Mouse (Mus musculus) lung, adult 2 months (tissue): ENCODE measurements around the gene Nsd2. TPM values are rescaled to one million over a fixed set of nuclear protein-coding genes. Genes with fewer than 3 reads are reported as not detected.
"Not testable (repeated sequence)": the region's sequence is repeated elsewhere in the genome, so short reads cannot be mapped to it uniquely, and the experiment has no call there.

Source experiments
- DNase-seq: peaks from one replicate; pipeline ENCODE4 v3.0.0; 2022
- H3K4me1 ChIP-seq: fragments of 200-500 bp; 2 replicates; pipeline ENCODE4 v1.6.1; 2011; ENCODE audit warnings: low read length; ENCODE audit not compliant: control insufficient read depth, insufficient read depth
- H3K4me3 ChIP-seq: fragments of 200-500 bp; replicated peaks from 2 replicates; pipeline ENCODE3; 2011; ENCODE audit warnings: low read depth, mild to moderate bottlenecking, control low read depth, low read length; ENCODE audit errors: extremely low read depth
- CTCF ChIP-seq: fragments of 200-500 bp; IDR thresholded peaks from 2 replicates; pipeline ENCODE4 v1.5.1; 2011; ENCODE audit warnings: mild to moderate bottlenecking, low read length, control low read depth; ENCODE audit not compliant: insufficient read depth
- POLR2A ChIP-seq: fragments of 200-500 bp; IDR thresholded peaks from 2 replicates; pipeline ENCODE4 v1.6.1; 2011; ENCODE audit warnings: low read depth, mild to moderate bottlenecking, control low read depth, low read length, borderline replicate concordance; ENCODE audit errors: extremely low read depth
- WGBS: fragments of 180-500 bp; shearing (Covaris S2); methylation state at CpG from one replicate; pipeline ENCODE4 v1.1.7; 2018; 5-methylcytosine and 5-hydroxymethylcytosine counted together
- polyA plus RNA-seq: library from polyadenylated mRNA; depleted of rRNA; stranded (reverse); fragments of >200 nt; gene quantifications from 2 replicates; pipeline ENCODE4 v1.2.3, GENCODE M21; 2012

Nsd2 gene
- polyA plus RNA-seq, 1 experiment: 7.6 TPM

DNA sequence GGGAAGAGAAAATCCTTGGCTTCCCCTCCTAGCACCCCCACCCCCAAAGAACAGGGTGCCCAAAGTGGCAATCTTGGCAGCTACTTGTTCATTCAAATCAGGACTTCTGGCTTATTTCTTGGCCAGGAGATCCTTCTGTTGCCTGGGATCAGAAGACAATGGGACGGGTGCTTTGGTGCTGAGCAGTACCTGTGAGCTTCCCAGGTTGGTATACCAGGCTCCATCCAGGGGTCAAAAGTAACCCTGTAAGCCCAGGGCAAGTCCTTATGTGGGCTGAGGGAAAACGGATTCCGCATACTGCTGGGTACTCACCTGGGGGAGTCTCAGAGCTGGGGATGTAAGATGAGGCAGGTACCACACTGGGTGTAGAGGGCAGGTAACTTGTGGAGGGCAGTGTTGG lies 79.6 kb downstream of the Nsd2 start:
- no peaks in the 10 kb centered on the region for H3K4me1 ChIP-seq
- H3K4me3 ChIP-seq: no peak overlapping the region
- DNase-seq: no peak
- no peak for TF ChIP-seq CTCF
- TF ChIP-seq POLR2A: no peak
- WGBS: 90% methylated on average over 3 of the region's 3 CpGs

DNA sequence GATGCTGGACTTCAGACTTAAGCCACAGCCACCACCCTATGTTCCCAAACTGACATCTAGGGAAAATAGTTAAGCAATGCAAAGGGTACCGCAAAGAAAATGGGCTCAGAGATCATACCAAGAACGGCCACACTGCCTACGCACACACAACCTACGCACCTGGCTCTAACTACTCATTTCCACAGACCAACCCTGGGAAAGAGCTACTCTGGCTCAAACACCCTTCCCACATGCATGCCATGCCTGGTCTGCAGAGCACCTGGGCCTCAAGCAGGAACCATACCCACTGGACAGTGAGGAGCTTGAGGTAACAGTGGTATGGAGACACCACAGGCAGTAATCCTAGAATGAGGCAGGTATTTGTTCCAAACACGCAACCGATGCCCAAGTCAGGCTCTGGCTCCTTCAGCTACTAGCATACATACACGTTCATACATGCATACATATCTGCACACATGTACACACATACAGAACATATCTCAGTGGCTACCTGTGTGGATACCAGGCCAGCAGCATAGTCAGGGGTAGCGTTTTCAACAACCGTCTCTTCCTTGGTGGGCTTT lies 80.3 kb downstream of the Nsd2 start:
- H3K4me3 ChIP-seq: no peak overlapping the region
- WGBS: 96% methylated on average over 9 of the region's 9 CpGs

DNA sequence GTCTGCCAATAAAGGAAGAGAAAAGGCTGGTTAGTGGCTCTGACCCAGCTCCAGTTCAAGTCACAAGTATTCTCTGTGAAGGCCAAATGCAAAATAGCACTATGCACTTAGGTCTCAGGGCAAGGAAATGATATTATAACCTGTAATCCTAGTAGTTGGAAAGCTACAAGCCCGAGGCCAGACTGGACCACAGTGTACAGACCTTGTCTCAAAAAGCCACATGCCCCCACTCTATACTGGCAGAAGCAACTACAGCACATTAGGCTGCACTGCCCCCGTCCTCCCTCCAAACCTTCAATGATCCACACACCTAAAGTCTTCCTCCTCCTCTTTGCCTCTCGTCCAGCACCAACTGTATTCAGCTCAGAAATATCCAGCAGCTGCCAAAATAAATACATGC lies 80.8 kb downstream of the Nsd2 start:
- WGBS: 75% methylated on average over 3 of the region's 3 CpGs
- TF ChIP-seq POLR2A: no peak
- no peak for TF ChIP-seq CTCF
- Histone ChIP-seq H3K4me1 (no peaks in the 10 kb centered on the region), H3K4me3 (no peak overlapping the region)
- no peak for DNase-seq

More for the DNA sequence above, 80.3 kb downstream of the Nsd2 start:
- no peak for TF ChIP-seq CTCF
- TF ChIP-seq POLR2A: no peak
- no peak for DNase-seq
- no peaks in the 10 kb centered on the region for H3K4me1 ChIP-seq

DNA sequence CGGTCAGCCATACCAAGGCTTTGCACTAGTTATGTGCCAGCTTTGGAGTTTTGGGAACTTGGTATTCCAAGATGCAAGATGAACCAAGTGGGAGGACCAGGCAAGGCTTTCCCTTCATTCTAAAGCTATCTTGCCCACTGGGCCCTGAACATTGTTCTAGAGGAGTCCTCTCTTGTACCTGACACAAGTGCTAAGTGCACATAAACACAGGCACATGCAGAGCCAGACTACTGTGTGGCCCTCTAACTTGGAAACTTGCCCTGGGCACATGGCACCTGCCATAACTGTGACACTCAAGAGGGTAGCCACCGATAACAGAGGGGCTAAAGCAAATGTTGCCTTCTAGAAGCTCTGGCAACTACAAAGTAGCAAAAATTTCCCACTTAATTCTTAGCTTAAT lies 82.2 kb downstream of the Nsd2 start:
- no peak for DNase-seq

DNA sequence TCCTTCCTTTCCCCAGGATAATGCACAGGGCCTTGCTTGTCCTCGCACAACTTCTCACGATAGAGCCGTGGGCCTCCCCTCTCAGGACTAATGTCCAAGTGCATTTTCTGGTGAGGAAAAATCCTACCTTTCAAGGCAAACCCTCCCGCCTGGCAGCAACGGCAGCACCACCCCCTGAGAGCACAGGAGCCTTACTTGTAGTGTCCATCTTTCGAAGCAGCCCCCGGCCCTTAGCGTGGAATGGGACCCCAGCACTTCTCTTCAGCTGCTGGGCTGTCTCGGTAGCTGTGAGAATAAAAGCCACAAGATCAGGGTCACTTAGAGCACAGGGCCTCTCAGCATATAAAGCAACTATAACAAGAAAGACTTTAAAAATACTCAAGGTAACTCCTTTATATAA lies 82.7 kb downstream of the Nsd2 start:
- 89% methylated on average over 9 of the region's 9 CpGs for WGBS
- TF ChIP-seq POLR2A (no peak), CTCF (no peak)
- DNase-seq: no peak
- Histone ChIP-seq H3K4me1 (no peaks in the 10 kb centered on the region), H3K4me3 (no peak overlapping the region)

More for the DNA sequence above, 82.2 kb downstream of the Nsd2 start:
- Histone ChIP-seq H3K4me1 (no peaks in the 10 kb centered on the region), H3K4me3 (no peak overlapping the region)
- no peak for TF ChIP-seq CTCF
- no peak for TF ChIP-seq POLR2A
- WGBS: 89% methylated on average over 2 of the region's 2 CpGs

DNA sequence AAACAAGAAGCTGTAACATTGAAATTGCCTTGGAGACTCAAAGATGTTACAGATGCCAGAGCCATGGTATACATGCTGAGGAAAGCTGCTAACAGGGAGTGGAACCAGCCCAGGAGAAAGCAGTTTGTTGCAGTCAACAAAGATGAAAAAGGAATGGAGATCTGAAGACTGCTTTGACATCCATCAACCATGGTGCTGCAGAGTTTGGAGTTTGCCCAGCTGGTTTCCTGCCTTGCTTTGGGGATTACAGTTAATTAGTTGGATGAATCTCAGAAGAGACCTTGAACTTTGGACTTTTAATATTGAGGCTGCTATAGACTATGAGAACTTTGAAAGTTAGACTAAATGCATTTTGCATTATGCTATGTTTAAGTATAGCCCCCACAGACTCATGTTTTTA lies 94.5 kb downstream of the Nsd2 start:
- H3K4me1 ChIP-seq, DNase-seq, H3K4me3 ChIP-seq: not testable (repeated sequence)

DNA sequence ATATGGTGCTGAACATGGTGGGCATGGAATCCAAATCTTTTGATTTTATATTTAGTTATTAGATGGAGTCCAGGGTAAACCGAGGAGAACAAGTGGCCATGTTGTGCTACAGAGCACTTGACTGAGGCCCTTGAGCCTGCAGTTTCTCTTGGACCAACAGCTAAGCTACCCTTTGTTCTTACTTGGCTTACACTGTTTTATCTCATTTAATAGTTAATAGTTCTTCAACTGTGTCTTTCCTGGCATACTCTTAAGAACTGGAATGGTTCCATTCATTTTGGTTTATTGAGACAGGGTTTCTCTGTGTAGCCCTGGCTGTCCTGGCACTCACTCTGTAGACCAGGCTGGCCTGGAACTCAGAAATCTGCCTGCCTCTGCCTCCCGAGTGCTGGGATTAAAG lies 96.1 kb downstream of the Nsd2 start:
- H3K4me3 ChIP-seq, H3K4me1 ChIP-seq, DNase-seq: not testable (repeated sequence)
- WGBS: 92% methylated on average over 2 of the region's 2 CpGs

DNA sequence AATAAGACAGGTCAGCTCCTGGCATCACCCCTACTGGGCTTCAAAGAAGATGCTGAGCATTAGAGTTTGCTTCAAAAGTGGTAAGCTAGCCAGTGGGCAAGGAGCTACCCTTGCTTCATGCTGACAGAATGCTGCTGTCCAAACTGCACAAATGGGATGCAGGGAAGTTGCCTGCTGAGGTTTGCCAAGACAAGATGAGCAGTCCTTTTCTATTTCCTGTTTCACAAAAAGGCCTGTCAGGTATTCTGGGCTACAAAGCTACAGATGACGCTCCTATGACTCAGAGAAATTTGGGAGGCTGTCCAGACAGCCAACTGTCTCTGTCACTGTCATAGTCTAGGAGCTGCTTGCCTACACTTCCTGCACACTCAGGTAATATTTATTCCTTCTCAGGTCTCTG lies 98.9 kb downstream of the Nsd2 start:
- H3K4me1 ChIP-seq: no peaks in the 10 kb centered on the region; the same call in 1 of the 2 replicates
- no peak overlapping the region for H3K4me3 ChIP-seq
- TF ChIP-seq CTCF (no peak), POLR2A (no peak)
- 81% methylated on average over 1 of the region's 1 CpGs for WGBS
- DNase-seq: no peak

DNA sequence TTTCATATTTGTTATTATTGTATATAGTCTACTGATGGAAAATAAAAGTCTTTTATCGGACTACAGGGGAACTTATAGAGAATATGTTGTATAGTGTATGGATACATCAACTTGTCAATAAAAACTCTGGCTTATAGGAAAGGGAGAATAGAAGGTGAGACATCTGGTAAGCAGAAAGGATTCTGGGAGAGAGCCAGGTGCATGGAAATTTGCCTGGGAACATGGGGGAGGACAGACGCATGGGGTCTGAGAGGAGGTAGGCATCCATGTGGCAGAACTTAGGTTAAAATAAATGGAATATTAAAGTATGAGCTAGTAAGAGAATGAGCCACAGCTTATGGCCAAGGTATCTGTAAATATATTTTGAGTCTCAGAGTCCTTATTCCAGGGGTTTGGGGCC lies 99.5 kb downstream of the Nsd2 start:
- 96% methylated on average over 2 of the region's 2 CpGs for WGBS
- H3K4me3 ChIP-seq: no peak overlapping the region
- TF ChIP-seq CTCF: no peak
- TF ChIP-seq POLR2A: no peak
- no peaks in the 10 kb centered on the region; the same call in 1 of the 2 replicates for H3K4me1 ChIP-seq
- DNase-seq: no peak

DNA sequence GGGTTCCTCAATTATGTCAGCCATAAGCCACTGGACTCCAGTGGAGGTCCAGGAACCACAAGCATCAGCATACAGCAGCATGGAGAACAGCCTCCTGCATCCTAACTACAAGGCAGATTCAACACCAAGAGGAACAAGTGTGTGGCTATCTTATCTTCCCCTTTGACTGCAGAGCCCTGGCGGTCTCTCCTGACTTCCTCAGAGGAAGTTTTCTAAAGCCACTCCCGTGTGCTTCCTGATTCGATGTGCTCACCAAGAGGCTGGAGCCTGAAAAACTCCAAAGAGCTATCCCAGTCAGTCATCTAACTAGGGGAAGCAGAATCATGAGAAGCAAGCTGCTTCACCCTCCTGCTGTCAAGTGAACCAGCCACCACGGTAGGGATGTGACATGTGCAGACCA lies 100.4 kb downstream of the Nsd2 start:
- WGBS: 34% methylated on average over 4 of the region's 4 CpGs
- TF ChIP-seq CTCF: no peak
- TF ChIP-seq POLR2A: no peak
- Histone ChIP-seq H3K4me1 (no peaks in the 10 kb centered on the region; the same call in 1 of the 2 replicates), H3K4me3 (no peak overlapping the region)
- no peak for DNase-seq

DNA sequence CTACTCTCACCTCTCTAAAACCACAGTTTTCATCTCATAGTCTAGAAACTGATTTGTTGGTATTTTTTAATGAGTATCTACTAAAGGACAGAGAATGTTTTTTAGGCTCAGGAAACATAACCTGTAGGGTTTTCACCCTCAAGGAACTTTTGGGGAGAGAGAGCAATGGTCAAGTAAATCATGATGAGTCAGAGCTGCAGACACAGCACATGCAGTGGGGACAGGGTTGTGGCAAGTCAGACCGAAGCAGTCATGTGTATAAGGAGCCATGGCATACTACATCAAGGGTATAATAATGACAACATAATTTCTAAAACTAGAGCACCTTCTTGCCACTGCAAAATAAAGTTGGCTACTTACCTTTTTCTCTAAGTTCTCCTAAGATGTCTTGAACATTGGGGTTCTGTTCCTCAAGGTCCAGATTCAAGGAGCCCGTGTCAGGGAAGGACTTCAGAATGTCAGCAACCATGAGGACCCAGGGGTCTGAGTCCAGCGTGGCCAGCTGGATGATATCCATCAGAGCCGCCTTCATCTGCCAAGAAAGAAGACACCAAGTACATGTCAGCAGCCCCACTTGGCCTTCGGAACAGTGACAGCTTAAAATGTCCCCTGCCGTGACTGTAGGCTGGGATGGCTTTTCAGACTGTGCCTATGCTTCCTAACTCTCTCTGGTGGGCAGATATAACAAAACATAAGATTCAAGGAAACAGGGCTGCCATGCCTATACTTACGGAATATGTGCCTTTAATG lies 101.1 kb downstream of the Nsd2 start:
- no peak for TF ChIP-seq CTCF
- TF ChIP-seq POLR2A: no peak
- DNase-seq: no peak
- WGBS: 77% methylated on average over 7 of the region's 7 CpGs
- Histone ChIP-seq H3K4me1 (no peaks in the 10 kb centered on the region; the same call in 1 of the 2 replicates), H3K4me3 (no peak overlapping the region)
